Mouse (Mus musculus): ENCODE measurements around the gene Shisa6.

The Shisa6 gene

DNA sequence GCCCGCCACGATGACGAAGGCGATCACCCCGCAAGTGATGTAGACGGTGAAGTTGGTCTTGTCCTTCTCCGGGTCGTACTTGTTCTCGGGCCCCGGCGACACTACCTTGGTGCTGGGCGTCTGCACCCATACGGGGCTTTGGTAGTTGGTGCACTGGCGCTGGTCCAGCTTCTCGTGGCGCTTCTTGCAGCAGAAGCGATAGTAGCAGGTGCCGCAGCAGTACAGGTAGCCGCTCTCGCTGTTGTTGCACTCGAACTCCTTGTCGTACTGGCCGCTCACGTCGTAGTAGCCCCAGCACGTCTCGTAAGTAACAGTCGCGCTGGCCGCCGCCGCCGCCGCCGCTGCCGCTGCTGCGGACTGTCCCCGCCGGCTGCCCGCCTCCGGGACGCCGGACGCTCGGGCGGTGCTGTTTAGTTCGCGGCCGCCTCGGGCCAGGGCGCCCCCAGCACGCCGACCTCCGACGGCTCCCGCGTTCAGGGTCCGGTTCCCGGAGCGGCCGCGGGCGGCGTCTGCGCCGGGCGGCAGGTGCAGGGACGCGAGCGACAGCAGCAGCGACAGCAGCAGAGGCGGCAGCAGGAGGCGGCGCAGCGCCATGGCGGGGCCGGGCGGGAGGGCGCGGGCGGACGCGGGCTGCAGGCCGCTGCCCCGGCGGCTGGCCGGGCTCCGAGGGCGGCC lies at the start of gene Shisa6:
Gene Shisa6 (minus strand): TSS at position 594 of the 675 bp plus-strand sequence.
- DNase-seq (ENCODE audit: low read depth): no peak

DNA sequence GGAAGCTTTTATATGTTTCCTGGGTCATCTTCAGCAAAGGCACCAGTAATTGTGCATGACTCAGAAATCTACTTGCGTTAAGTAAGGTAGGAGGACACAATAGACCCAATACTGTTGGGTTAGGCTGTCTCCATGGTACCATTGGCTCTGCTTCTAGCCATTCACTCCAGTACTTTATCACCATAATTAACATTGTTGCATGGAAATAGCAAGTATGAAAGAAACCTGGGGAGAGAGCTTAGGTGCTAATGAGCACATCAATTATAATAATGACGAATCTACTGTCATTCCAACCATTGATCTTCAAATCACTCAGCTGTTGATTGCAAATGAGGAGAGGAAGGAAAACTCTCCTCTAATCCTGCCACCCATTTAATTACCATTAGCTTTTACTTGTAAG lies 48.1 kb upstream of the Shisa6 start:
- DNase-seq (ENCODE audit: low read depth): no peak

DNA sequence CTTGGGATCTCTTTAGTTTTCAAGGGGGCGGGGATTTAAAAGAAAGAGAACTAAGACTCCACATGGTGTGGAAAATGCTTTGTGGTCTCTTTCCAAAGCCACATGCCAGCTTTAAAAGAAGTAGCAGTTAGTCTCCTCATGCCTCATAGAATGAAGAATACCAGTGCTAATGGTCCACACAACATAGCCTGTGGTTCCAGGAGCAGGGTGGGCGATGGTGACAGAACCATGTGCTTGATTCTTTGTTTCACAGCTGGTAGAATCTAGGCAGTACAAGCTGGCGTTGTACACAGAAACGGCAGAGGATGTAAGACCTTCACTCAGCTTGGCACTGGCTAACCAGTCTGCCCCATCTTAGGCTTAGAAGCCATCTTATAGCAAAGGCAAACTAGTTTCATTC lies 43.3 kb upstream of the Shisa6 start:
- DNase-seq (ENCODE audit: low read depth): no peak

DNA sequence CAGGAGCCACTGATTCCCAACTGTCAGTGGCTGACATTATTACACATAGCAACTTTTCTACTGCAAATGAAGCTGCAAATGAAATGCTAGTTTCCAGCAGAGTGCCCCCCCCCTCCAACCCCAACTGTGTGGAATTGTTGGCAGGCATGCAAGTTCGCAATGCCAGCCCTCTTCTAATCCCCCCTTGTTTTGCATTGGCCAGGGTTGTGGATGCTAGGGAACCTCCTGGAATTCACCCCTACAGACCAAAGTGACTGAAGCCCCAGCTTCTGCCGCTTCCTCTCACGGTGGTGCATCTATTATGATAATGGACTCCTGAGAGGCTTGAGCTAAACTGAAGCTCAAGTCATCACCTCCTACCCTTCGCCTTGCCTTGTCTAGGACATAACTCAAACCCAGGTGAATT lies 42.6 kb upstream of the Shisa6 start:
- no peak for DNase-seq (ENCODE audit: low read depth)

DNA sequence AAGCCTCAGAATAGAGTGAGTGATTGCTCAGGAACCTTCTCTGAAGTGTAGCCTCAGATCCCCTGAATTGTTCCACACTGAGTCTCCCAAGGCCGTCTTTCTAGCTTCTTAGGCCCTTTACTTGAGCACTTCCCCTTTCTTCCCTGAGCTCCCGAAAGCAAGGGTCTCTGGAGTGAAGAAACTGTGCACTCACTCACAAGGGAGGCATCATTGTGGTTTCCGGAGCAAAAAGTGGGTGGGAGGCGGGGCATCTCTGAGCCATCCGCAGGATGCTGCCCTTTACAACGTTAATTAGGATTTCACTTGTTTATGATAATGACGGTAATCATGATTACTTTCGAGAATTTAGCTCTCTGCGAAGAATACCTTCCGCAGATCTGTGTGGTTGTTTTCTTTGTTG lies 41.6 kb upstream of the Shisa6 start:
- DNase-seq (ENCODE audit: low read depth): no peak

DNA sequence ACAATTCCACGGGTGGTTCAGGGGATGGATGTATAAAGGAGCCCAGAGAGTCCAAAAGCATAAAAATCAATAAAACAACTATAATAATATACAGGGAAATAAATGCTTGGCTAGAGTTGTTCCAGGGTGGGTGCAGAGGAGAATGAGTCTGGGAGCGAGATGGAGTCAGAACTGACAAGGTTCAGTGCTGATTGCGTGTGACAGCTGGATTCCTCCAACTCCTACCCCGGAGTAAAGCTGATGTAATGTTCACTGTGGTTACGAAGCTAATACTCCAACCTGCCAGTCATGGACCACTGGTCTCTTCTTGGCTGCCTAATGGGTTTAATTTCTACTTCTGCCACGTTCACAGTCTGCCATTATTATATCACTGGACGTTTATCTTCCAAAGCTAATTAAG lies 36.5 kb upstream of the Shisa6 start:
- DNase-seq (ENCODE audit: low read depth): no peak

DNA sequence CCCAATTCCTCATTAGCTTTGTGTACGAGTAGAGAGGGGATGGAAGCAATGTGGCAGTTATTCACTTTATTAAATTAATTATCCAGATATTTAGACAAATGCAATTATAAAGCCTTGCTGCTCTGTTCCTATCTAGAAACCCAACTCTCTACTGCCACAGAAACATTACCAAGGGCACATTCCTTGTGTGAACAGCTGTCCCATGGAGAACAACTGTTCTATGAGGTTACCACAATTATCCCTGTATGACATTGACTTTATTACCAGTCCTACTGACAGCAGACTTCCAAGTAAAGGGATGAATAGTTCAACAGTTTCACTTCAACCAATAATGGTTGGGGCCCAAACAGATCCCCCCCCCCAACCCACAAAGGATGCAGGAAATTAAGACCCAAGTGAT lies 12.1 kb upstream of the Shisa6 start:
- DNase-seq (ENCODE audit: low read depth): no peak

DNA sequence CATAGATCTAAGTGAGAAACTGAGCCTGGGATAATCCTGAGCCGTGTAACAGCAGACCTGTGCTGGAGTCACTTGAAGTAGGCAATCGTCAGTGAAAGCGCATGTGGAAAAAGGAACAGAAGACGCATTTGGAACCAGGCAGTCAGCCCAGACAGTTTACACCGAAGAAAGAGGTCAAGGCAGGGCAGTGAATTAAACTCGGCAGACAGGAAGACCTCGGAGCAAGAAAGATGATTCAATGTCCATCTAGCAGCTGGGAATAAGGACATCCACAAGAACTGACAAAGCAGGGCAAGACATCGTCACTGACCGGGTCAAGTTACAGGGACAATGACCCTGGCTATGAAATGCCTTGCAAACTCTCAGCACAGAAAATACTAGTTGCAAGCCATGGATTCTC lies 10.1 kb upstream of the Shisa6 start:
- DNase-seq (ENCODE audit: low read depth): no peak

DNA sequence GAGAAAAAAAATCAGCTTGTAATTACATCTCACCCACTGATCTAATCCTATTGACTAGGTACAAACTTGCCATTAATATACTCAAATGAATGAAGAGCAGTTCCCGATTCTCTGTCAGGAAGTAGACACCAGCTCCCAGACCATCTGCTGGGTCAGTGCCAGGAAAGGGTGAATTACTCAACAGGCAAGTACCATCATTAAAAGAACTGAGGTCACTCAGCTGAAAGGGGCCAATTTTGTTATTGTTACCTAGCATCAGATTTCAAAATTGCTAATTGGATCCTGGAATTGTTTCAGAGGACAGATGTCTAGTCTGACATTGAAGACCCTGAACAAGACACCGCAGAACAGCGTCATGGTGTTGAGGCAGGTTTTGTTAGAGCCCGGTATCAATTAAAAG lies 9.4 kb upstream of the Shisa6 start:
- DNase-seq (ENCODE audit: low read depth): no peak

DNA sequence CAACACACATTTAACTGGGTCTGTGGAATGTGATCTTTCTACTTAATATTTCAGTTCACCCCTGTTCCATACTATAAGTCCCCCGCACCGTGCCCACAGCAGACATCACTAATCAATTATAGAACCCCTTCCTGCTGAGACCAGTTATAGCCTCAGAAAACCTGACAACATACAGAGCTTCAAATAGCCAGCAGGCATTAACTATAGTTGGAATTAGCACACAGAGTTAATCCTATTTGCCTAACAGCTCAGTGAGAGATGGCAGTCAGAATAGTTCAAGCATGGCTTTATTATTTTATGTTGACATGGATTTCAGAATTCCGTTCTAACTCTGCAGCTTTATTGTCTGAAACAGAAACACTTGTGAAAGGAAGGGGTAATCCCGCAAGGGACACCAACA lies 8.5 kb upstream of the Shisa6 start:
- DNase-seq (ENCODE audit: low read depth): no peak

DNA sequence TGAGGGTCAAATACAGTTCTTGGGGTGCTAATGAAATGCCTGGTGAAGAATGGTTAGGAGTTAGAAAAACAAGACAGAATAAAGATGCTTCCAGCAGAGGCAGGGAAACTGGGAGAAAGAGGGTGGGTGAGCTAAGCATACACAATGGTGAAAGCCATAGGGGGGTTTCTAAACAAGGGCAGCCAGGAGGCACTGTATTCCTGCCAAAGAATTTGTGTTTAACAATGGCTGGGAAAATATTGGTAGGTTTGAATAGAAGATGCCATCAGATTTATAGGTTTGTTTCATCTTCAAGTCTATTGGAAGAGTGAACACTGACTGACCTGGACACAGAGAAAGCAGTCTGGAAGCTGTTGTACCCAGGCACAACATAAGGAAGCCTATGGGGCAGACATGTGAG lies 2.4 kb upstream of the Shisa6 start:
- DNase-seq (ENCODE audit: low read depth): no peak

DNA sequence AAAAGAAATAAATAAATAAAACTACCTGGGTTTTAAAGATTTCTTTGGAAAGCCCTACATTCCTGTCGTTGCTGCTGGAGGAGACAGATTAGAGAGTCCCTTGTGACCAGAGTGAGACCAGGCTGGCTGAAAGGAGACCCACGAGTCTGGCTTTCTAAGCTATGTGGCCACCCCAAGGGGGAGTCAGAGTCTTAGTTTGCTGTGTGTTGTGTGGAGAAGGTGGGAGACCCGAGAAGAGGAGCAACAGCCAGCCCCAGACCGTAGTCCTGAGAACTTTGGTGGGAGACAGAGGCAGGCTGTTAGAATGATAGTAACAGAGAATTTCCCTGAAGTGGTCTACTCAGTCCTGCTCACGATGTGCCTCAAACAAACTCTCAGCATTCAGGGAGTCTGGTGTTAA lies 1.6 kb upstream of the Shisa6 start:
- DNase-seq (ENCODE audit: low read depth): no peak

DNA sequence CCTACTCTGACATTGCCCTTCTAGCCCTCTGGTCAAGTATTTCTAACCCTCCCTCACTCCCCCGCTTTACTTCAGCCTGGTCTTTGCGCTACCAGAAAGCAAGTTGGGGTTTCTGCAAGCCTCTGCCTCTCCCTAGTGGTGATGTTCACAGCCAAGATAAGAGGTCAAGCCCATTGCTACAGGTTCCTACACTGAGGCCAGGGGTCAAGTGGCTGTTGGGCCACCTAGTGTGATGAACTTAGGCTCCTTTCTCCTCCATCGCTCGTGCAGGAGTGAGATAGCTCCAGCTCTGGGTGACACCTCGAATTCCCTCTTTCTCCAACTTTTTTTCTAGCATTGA lies 1.2 kb upstream of the Shisa6 start:
- DNase-seq (ENCODE audit: low read depth): no peak

DNA sequence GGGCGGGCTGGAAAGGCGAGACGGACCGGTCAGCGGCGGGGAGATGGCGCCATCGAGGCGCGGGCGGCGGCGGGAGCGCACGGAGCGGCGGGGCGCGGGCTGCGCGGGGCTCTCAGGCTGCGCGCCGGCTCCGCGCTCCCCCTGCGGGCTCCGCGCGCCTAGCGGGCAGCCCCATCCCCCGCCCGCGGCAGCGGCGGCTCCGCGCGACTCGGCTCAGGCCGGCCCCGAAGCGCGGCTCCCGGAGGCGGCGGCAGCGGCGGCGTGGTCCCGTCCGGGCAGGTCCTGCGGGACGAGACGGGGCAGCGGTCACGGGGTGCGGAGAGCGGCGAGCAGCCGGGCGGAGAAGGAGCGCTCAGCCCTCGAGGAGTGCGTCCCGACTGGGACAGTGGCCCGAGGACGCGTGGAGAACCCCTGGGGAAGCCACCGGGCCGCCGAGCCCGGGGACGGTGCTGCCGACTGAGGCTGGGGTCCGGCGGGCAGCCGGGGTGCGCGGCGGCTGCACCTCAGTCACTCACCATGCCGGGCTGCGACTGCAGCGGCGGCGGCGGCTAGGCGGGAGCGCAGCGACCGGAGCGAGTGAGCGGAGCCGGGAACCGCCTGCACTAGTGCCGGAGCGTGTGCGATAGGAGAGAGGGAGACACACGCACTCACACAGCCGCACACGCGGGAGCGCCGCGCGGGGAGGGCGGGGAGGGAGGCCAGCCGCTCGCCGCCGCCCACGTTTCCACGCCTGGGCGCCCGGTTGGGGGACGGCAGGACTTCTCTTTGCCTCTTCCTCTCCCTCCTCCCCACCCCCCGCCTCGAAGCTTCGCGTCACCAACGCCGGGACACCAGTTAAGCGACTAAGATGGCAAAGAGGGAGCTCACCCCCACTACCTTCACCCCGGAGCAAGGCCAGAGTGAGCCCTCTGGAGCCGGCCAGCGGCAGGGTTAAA lies 549 bp upstream of the Shisa6 start:
- DNase-seq (ENCODE audit: low read depth): no peak

DNA sequence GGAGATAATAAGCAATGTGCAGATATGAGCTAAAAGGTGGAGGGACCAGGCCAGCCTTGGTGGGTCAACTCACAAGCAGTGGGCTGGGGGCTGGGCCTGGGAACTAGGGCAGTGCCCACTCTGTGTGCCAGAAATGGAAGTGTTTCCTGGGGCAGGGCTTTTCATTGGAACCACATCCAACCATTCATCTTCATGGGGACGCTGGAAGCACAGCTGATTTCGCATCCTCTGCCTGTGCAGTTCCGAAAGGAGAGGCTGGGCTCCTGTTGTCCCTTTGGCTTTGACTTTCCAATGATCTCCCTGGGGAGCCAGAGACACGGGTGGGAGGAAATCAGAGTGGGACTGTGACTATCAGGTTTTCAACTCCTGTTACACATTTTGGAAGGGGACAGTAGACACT lies 1.5 kb downstream of the Shisa6 start:
- DNase-seq (ENCODE audit: low read depth): no peak

DNA sequence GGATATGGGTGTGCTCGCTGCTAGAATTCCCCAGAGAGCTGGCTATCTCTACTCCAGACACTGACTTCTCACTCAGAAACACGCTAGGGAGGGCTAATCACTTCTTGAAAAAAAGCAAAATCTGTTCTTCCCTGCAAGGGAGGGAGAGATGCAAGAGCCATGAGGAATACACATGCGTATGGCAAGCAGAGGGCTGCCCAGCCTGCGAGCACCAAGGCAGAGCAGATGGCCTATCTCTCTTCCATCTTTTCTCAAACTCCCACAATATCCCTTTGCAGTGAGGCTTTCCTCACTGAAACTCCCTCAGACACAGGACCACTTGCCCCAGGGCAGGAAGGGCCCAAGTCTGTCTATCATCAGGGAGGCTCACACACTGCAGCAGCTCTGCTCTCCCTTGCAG lies 3.4 kb downstream of the Shisa6 start:
- DNase-seq (ENCODE audit: low read depth): no peak

DNA sequence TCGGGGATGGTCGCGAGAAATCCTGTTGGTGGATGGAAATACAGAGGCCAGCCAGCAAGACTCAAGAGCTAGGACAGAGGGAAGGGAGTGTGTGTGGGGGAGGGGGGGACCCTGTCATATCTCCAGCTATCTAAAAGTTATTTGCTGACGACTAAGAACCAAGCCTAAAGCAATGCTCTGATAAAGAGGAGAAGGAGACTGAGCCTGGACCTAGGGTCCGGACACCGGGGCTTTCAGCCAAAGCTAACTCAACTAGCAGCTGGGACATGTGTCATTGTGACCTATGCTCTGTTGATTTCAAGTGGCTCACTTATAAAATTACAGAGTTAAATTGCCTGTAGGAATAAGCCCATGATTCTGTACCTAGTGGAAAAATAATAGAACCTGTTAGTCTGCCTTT lies 6.4 kb downstream of the Shisa6 start:
- DNase-seq (ENCODE audit: low read depth): no peak

DNA sequence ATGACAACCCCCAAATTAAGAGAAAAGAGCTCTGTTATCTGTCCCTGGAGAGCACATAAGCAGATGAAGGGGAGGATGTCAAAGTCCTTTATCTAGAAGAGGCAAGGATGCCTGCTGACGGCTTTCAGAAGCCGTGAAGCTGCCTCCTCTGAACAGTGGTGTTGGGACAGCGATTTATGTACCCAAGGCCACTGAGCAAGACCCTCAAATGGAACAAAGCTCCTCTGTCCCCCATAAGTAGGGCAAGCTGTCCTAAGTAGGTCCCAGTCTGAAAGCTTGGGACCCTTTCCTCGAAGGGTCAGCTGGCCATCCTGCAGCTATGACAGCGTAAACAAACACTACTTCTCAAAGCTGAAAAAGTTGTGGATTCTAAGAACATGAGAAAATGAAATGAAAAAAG lies 11.4 kb downstream of the Shisa6 start:
- no peak for DNase-seq (ENCODE audit: low read depth)

DNA sequence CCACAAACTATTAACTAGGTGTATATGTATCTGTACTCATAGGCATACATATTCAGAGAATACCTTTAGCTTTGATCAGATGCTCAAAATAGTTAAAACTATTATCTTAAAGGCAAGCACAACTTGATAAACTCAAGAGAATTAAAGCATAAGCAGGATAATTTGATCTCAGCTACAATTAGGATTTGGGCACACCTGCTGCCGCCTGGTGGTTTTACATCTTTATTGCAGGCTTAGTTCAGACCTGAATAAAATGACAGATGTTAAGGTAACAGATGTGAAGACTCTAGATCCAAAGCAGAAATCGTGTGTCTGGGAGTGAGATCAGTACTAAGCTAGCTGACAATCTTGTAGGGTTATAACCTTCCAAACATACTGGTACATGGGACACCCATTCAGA lies 24.8 kb downstream of the Shisa6 start:
- DNase-seq (ENCODE audit: low read depth): no peak

DNA sequence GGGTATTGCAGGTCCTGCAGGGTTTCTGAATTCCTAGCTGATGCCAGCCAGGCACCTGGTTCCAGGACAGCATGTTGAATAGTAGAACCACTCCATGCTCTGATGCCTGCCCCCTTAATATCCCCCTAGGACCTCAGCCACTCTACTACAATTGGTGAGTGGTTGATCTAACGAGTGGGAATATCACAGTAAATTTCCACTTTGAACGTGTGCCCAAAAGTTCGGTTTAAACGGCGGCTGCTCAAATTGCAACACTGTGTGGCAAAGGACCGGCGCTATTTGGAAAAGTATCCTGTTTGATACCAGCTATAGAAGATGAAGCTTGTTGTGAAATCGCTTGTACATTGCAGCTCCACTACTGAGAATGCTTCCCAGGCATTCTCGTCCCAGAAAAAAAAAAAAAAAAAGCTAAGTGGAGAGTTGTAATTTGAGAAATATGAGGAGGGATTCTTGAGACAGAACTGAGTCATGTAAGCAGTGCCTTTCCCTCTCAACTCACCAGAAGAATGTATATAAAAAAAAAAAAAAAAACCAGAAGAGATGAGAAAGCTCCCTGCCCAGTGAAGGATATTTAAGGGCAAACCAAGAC lies 26.8 kb downstream of the Shisa6 start:
- DNase-seq (ENCODE audit: low read depth): no peak

DNA sequence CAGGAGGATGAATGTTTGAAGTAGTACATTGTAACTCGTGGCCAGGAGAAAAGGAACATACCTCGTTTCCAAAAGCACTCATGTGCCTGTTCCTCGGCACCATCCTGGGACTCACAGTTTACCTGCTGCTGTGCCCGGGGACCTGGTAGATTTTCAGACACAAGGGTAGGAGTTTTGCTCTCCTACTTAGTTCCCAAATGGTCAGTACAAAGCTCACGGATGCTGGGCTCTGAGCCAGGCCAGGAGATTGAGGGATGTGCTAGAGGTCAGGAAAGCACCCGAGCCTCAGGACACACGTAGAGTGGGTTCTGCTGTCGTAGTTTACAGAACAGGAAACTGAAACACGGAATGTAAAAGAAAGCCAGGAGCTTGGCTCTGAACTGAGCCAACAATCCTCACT lies 29.5 kb downstream of the Shisa6 start:
- DNase-seq (ENCODE audit: low read depth): no peak

DNA sequence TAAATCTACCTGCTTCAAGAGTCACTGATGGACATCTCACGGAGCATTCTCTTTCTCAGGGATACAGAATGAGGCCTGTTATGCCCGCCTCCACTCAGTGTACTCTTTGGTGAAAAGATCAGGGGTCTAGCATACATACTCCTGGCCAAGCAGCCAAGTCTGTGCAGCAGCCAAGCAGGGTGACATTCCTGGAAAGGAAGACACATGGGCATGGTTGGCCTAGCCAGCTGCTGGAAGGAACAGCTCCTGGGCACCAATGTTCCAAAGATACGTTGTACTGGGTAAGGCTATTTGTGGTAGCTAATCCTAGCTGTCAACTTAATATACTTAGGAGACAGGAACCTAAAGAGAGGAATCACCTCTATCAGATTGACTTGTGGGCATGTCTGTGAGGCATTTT lies 31.4 kb downstream of the Shisa6 start:
- DNase-seq (ENCODE audit: low read depth): no peak

DNA sequence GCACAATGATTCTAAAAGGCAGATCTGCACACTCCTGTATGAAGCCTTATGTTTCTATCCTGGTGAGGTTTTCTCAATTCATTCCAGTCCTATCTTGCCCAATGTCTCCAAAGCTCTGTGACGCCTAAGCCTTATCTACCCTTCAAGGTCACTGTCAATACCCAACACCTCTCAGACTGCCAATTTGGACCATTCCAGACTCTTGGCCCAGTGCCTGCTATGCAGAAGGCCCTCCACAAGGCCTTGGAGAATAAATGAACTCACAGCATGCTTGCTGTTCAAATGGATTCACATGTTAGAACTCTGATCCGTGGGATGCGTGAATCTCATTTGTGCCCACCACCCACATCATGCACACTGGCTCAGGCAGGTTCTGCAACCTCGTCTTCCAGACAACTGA lies 38.0 kb downstream of the Shisa6 start:
- no peak for DNase-seq (ENCODE audit: low read depth)

Measured in c-Kit-positive CD71-positive TER-119-negative erythroid progenitor cells, embryonic 14.5 days (primary cell).